Mouse (Mus musculus) left cerebral cortex, postnatal 36 days (tissue): ENCODE data around the gene Polrmt. TPM values are rescaled to one million over a fixed set of nuclear protein-coding genes. Genes with fewer than 3 reads are reported as not detected.
"Not testable (repeated sequence)": the region's sequence is repeated elsewhere in the genome, so short reads cannot be mapped to it uniquely, and the experiment has no call there.

ENCODE experiments used
- DNase-seq, 2 experiments: peaks; one replicate each; pipeline ENCODE4 v3.0.0; 2021 to 2022; ENCODE audit warnings: low spot score in 2 of 2, mixed read lengths in 1 of 2
- intact Hi-C: fragments of 180-260 bp; cut with DNase I; formaldehyde crosslinking; loops from one replicate; pipeline ENCODE4 v1.15.1; 2025
- total RNA-seq, 2 experiments: library from RNA; stranded (reverse); gene quantifications; 2 replicates each; pipeline ENCODE4 v1.2.3; 2021

Gene Polrmt
- total RNA-seq, 2 experiments from 2014 or later: 44.9 to 49.7 TPM

DNA sequence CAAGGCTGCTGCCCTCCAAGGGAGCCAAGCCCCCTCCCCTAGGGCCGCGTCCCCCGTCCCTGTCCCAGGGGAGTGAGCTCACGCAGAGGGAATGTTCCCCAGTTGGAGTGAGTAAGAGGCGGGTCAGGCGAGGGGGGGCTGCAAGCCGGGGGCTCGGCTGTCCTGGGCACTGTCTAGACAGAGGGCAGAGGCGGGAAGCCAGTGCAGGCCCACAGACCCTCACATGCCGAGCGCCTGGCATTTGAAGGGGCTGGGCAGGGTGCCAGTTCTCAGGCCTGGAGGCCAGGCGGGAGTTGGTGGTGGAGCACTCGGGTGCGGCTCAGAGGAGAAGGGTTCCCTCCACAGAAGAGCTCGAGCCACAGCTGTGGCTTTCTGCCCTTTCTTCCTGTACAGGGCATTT lies 31.6 kb upstream of the Polrmt start:
- no peak for DNase-seq
- intact Hi-C loops: no loop called here

DNA sequence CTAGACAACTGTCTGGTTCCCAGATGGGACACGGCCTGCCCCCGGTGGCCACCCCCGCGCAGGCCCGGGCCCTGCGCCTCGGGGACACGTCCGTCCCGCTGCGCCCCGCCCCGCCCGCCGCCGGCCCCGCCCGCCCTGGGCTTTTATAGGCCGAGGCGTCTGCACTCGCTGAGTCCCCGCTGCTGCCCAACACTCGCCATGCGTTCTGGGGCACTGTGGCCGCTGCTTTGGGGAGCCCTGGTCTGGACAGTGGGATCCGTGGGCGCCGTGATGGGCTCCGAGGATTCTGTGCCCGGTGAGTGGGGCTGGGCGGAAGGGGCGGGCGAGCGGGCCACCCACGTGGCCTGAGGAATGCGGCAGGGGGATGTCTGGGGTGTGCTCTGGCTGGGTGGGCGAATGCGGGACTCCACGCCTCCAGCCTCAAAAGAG lies 30.7 kb upstream of the Polrmt start, which contains the start of gene Fstl3:
Gene Fstl3, plus strand, starts transcription at position 170 of the 429 bp plus-strand sequence.
- intact Hi-C loops: no loop called here
- no peak for DNase-seq

DNA sequence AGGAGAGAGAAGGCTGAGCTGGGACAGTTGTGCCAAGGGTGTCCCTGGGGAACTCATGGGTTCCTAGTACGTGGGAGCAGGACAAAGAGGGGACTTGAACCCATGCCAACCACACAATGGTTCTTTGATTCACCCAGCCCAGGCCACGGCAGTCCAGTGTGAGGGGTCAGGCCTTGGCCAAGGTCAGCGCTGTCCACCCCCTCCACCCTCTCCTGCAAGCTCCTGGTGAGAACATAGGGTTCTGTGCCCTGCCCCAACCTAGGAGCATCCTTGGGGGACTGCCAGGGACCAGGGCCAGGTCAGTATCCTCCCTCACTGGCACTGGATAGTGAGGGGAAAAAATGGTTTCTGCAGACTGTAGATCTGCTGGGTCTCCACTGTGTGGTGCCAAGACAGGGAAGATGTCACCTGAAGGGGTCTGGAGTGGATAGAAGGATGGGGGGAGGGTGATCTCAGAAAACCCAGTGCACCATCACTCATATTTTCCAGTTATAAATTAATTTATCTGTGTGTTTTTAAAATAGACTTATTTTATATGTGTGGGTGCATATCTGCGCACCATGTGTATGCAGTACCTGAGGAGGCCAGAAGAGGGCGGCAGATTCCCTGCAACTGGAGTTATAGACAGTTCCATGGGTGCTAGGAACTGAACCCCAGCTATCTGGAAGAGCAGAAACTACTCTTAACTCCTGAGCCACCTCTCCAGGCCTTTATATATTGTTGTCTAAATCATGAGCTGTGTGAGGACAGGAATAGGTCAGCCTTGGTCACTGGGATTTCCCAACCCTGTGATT lies 28.3 kb upstream of the Polrmt start:
- intact Hi-C loops: no loop called here
- no peak for DNase-seq

DNA sequence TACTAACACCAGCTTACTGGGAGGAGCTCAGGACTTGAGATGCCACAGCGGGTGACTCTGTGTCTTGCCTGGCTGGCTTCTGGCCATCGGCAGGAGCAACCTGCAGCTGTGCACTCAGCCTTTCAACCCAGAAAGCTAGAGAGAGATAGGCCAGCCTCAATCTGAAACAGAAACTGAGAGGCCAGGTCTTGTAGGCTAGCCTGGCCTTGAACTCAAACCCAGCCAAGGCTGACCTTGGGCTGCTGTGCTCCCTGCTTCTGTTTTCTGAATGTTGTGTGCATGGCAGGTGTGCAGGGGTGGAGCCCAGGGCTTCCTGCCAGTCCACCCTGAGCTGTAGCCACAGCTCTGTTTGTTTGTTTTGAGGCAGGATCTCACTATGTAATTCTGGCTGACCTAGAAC lies 26.8 kb upstream of the Polrmt start:
- DNase-seq: no peak
- intact Hi-C loops: no loop called here

DNA sequence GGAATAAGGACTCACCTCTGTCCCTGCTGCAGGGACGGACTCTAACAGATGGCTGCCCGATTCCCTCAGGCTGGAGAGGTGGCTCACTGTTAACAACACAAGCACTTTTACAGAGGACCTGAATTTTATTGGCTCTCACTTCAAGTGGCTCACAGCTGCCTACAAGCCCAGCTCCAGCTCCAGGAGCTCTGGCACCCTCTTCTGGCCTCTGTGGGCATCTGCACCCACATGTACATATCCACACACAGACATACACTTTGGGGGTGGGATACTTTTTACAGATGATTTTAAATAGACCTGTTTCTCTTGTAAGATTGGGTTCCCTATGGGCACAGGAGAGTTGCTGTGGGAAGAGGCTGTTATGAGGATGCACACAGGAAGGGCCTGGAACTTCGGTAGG lies 25.9 kb upstream of the Polrmt start:
- no peak for DNase-seq
- intact Hi-C loops: no loop called here

DNA sequence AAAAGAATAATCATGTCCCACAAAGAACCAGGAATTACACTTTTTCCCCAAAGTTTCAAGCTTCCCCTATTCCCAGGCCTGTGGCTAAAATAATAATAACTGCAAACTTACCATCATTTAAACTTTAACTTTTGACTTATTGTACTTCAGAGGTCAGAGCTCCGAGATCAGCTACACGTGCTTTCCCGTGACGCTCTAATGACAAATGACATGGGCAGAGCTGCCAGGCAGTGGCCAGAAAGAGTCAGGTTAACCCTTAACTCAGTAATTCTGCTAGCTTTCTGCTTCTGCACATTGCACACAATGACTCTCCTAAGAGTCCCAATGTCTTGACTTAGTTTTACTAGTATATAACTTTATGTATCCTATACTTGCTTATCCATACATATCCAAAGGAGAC lies 22.9 kb upstream of the Polrmt start:
- no peak for DNase-seq
- intact Hi-C loops: no loop called here

DNA sequence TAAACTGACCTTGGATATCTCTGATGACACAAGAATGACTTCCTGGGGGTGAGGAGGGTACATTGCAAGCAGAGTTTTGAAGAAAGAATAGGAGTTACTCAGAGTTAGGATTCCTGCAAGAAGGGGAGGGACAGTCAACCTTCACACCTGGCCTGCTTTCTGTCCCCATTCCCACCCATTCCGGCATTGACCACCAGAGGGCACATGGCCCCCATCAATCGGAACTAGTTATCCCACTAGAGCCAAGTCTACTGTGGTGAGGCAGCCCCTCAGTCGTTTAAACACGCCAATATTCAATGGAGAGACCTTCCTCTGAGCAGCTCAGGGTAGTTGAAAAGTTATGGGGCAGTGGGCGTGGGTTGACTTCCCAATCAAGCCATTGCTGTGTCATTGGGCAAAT lies 22.0 kb upstream of the Polrmt start:
- intact Hi-C loops: no loop called here
- DNase-seq: peak; percentile 58 to 66

DNA sequence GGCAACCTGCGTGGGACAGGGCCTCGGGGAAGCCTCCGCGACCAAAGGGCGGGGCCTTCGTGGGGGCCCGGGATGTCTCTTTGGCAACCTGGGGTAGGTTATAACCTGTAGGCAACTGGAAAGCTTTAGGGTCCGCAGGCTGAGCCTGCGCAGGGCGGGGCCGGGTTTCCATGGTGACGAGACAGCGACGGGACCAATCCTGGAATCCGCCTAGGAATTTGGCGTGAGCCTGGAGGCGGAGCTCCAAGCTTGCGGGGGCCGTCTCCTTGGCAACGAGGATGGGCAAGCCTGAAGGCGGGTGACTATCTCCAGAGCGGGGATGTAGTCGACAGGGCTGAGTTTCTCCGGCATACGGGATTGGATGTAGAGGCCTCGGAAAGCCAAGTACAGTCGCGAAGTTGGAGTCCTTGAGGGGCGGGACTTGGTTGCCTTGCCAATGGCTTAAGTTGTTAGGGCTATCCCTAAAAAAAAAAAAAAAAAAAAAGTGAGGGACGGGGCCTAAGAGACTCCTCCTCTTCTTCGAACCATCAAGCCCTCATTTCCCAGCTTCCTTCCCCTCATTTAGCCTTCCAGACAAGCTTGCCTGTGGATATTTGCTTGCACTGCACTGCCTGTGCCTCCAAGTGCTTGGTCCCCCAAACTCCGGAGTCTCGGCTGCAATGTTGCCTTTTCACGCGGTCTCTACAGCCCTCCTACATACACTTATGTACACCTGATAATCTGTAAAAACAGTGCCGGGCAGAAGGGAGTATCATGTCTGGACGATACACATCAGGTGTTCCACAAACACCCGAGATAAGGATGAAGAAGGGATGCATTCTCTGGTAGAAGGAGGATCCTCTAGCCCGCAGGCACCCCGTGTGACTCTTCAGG lies 21.2 kb upstream of the Polrmt start:
- peak; percentile 94 to 95 for DNase-seq
- intact Hi-C loops: loop anchor here (1.0 kb wide), 1 partner anchor 87 kb away; the partner anchor contains the start of gene Ptbp1

DNA sequence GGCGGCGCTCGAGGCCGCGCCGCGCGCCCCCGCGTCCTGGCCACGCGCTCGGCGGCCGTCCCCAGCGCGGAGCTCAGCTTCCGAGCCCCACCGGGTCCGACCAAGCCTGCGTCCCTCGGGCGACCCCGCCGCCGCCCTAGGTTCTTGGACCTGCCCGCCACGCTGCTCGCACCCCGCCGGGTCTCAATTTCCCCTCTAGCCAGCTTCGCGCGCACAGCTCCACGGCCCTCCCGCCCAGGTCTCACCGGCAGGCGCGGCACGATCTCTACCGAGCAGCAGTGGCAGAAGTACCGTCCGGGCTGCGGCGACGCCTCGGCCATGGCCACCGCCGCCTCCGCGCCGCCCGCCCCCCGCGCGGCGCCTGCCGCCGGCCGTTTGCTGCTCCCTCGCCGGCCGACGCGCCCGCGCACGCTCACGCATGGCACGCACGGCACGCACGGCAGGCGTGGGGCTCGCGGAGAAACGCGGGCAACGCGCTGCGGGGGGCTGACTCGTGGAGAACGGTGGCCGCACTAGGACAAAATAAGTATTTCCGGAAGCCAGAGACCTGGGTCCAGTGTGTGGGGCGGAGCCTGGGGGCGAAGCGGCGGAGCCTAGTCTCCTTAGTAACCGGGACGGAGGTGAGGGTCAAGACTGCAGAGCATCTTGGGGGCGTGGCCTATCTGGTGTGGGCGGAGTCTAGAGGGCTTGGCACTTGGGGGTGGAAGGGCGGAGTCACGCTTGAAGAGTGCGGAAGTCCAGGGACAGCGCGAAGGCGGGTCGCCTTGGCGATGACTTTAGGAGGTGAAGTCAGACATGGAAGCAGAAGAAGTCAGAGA lies 20.3 kb upstream of the Polrmt start, which contains the start of gene Rnf126:
Gene Rnf126, minus strand, starts transcription at position 445 of the 818 bp plus-strand sequence.
- peak; percentile 99 for DNase-seq
- intact Hi-C loops: loop anchor here (1.0 kb wide), 1 partner anchor 88 kb away; the partner anchor contains the start of gene Ptbp1

DNA sequence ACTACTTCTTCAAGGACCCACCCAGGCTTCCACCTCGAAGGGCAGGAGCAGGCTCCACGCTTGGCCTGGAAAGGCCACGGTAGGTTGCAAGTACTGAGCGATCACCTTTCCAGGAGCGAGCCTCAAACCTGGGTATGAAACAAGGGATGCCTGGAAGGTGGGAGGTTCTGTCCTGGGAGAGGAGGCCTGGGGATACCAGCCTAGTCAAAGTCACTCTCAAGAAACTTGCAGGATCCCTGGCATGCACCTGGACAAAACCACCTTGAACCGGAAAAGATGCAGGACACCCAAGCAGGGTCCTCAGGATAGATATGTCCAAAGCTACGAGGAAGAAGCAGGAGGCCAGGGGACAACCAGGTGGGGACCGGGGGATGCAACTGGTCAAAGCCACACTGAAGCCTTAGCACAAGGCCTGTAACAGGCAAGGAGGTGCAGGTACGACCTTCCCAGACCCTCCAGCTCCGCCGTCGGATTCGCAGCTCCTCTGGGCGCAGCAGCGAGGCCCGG lies 19.7 kb upstream of the Polrmt start:
- intact Hi-C loops: no loop called here
- no peak for DNase-seq

DNA sequence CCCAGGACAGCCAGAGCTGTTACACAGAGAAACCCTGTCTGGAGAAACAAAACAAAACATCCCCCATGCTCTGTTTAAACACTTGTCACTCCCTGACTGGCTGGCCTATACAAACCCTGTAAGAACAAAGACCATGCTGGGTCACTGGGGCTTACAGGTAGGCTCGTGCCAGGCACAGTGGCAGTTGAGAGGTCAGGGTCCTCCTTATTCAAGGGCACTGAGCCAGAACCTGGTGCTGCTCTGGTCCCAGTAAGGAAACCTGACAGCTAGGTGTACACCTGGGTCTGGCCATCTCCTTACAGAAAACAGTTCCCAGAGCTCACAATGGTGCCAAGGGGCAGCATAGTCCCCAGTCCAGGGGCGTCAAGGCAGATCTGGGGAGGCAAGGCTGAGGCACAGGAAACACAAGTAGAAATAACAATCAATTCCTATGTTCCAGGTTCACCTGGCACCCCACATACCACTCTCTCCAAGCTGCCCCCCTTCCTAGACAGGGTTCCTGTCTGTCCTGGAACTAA lies 18.9 kb upstream of the Polrmt start:
- no peak for DNase-seq
- intact Hi-C loops: no loop called here

DNA sequence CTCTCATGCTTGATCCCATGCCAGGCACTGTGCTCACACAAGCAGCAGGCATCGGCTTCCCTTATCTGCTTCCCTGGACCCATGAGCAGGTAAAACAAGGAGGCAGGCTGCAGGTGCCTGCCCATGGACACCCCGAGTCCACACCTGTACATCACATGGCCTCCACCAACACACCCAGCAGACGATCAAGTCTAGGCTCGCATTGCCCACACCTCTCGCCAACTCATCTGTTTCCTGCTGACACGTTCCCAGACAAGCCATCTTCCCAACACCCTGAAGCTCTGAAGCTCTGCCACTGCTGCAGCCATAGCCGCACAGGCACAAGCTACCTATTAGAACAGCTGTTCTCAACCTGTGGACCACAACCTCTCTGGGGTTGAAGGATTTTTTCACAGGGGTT lies 17.9 kb upstream of the Polrmt start:
- DNase-seq: no peak
- intact Hi-C loops: no loop called here

DNA sequence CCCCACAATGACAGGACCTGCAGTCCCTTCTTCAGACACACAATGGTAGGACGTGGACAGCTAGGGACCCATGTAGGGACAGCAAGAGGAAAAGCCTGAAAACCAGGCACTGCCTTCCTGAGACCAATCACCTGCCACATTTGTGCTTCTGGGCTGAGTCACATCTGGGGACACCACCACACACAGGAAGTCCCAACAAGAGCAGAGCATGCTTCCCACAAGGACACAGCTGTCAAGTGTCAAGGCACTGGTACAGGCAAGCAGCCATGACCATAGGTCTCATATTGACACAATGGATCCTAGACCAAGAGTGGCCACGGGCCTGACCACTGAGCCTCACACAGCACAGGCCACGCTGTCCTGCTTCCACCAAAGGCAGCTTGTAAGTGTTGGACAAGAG lies 16.5 kb upstream of the Polrmt start:
- DNase-seq: no peak
- intact Hi-C loops: no loop called here

DNA sequence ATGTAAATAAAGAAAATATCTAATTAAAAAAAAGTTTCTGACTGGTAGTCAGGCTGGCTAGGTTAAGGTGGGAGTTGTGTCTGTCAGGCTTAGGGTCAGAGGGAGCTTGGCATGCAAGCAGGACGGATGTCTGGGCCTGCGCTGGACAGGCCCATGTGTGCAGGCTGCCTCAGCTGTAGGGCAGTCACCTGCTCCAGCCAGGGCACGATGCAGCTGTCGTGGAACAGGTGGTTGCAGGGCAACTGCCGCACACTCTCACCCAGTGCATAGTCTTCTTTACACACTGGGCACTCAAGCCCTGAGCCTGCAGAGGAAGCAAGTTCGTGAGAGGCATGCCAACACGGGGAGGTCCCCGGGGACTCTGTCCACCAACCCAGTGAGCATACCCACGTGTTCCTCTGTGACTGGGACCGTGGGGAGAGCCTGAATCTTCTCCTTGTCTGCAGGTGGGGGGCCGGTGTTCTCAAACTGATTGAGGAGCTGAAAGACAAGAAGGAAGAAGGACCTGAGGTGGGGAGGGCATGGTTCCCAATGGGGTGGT lies 14.3 kb upstream of the Polrmt start:
- intact Hi-C loops: no loop called here

DNA sequence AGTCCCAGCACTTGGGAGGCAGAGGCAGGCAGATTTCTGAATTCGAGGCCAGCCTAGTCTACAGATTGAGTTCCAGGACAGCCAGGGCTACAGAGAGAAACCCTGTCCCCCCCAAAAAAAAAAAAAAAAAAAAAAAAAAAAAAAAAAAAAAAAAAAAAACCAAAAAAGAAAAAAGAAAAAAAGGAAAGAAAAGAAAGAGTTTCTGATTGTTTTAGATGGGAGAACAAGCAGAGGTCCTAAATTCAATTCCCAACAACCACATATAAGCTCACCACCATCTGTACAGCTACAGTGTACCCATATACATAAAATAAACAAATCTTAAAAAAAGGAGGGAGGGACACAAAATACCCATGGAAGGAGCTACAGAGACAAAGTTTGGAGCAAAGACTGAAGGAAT lies 13.3 kb upstream of the Polrmt start:
- DNase-seq, intact Hi-C loops: not testable (repeated sequence)

More for the DNA sequence above, 14.3 kb upstream of the Polrmt start:
- DNase-seq: no peak

DNA sequence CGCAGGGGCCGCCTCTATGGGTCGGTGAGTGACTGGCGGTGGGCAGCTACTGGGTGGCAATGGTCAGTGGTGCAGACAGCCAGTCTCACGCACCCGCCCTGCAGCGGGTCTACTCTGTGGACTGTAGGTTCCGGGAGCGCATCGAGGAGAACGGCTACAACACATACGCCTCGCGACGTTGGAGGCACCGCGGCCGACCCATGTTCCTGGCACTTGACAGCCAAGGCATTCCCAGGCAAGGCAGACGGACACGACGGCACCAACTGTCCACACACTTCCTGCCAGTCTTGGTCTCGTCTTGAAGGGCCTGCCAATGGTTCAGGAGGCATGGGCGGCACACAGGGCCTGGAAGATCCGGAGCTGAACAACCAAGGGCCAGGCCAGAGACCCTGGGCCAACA lies 10.3 kb upstream of the Polrmt start:
- intact Hi-C loops: no loop called here
- DNase-seq: no peak

DNA sequence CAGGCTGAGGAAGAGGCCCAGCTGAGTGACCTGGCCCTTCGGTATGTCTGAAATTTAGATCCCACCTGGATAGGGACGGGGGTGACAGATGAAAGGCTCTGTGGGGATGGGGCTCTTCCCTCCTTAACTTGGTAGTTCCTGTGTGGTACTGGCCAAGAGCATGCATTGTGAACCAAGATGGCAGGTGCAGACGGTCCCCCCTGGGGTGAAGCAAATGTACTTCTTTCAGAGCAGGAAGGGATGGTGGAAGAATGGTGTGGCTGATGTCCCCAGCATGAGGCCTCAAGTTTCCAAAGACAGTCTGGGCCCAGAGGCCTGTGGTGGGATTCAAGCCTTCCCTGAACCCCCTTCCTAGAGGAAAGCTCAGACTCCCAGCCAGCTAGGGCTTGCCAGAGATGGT lies 9.5 kb upstream of the Polrmt start:
- DNase-seq: no peak
- intact Hi-C loops: no loop called here

DNA sequence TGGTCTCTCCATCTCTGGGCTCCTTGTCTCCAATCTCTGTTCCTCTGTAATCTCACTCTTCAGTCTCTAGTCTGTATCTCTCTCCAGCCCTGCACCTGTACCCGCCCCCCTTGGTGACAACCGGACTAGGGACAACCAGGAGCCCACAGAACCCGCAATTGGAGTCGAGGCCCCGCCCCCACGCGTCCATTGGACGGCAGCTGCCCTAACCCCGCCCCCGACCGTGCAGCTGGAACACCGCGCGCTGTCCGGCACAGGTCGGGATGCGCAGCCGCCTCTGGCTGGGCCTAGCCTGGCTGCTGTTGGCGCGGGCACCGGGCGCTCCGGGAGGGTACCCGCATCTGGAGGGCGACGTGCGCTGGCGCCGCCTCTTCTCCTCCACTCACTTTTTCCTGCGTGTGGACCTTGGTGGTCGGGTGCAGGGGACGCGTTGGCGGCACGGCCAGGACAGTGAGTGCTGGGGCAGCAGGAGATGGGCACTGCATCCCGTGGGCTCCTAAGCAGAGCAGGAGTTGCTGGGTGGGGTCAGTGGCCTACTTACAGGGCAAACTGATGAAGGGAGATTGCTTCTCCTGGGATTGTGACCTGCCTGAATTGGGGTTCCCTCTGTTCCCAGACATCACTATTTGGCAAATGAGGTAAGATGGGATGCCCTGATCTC lies 8.6 kb upstream of the Polrmt start, which contains the start of gene Fgf22:
Gene Fgf22, plus strand, starts transcription at position 221 of the 661 bp plus-strand sequence.
- DNase-seq: peak; percentile 69 to 75
- intact Hi-C loops: no loop called here
